Mouse (Mus musculus): ENCODE measurements around the gene Txnrd1. TPM values are rescaled to one million over a fixed set of nuclear protein-coding genes. Genes with fewer than 3 reads are reported as not detected.

The Txnrd1 gene
- polyA plus RNA-seq, 1 experiment = 81.4 TPM

DNA sequence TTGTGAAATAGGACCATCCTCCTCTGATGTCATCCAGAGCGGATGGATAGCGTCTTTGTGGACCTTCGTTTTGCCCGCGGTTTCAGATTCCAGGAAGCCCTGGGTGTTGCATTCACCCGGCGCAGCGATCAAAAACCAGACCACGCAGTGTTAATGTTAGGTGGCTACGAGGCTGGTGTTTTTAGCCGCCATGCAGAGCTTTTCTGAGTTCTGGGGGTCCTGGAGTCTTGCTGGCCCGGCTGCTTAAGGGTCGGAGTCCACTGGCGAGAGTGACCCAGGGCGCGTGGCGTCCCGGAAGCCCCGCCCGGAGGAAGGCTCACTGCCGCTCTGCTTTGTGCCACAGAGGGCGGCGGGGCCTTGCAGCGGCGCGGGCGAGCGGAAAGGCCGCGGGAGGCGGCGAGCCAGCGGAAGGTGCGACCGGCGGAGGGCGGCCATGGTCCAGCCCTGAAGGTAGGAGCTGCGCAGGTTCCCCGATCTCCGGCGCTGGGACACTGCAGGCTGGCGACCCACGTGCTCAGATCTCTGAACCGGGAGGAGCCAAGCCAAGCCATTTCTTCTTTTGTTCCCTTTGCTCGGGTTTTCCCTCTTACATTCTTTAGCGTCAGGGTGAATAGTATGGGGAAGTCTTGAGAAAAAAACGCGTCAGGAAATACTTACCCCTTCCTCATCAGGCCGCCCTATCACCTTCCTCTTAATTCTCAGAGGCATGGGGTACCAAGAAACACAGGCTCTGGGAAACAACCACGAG, 26.6 kb downstream of the Txnrd1 start:
- WGBS = under 1% methylated on average over 49 of the region's 50 CpGs

DNA sequence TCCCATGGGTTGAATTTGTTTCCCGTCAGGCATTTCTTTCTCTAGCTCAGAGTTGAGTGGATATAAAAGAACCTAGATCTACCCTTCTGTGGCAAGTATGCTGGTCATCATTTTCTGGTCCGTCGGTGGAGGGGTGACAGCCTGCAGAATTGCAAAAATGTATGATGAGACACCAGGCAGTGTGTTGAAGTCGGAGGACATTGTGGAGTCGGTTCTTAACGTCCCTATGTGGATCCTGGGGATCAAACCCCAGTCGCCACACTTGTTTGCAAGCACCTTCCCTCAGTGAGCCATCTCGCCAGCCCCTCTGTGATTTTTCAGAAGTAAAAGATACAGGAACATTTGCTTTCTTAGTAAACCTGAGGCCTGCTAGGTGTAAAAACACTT, 27.2 kb downstream of the Txnrd1 start:
- no peak for DNase-seq (ENCODE audit: low read depth, low spot score)
- WGBS = 11% methylated on average over 8 of the region's 8 CpGs

More for the DNA sequence above, 26.6 kb downstream of the Txnrd1 start:
- no peak for DNase-seq (ENCODE audit: low read depth, low spot score)

DNA sequence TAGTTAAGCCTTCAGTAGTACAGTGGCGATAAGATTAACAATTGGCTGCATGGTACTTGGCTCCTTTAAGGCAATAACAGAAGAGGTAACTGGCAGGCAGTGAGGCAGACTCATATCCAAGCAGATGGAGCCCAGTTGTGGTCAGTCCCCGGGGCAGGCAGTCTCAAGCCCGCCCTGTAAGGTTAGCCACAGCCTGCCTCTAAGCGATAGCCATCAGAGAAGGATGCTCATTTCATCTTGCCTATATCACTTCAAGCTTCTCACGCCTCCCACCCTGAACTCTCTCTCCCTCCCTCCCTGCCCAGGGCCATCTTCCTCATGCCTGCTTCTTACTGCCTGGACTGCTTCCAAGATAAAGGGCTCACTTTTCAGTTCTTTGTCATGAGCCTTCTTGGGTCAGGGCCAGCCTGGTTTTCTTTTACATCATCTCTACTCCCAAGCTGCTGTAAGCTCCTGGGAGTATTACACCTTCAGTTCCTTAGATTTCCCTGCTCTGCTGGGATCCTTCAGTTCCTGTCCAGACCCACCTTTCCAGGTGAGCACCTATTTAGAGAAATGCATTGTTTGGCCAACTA, 29.4 kb downstream of the Txnrd1 start:
- DNase-seq (ENCODE audit: low read depth, low spot score) = no peak
- 40% methylated on average over 5 of the region's 5 CpGs for WGBS

GRCm38 (mm10) chr10:82863827-82864226, 30.1 kb downstream of the Txnrd1 start:
- DNase-seq (ENCODE audit: low read depth, low spot score) = no peak
- 64% methylated on average over 7 of the region's 7 CpGs for WGBS

DNA sequence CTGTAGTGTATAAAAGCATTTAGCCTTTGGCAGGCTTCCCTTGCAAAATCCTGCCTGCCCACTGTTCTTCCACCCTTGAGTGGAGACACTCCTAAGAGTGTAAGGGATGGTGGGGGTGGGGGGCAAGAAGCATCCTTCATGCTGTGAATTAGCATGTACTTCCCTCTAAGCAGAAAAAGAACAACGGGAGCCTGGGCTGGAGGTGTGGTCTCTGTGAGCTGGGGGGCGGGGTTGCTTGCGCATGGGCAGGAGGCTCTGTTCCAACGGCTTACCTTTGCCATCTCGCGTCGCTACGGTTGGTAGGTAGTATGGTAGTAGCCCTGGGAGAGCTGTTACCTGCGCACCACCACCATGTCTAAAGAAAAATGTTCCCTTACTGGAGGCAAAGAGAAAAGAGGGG, 32.6 kb downstream of the Txnrd1 start, which contains the start of gene Eid3:
TSS of gene Eid3 (plus strand) at position 271 of the 400 bp plus-strand sequence.
- DNase-seq (ENCODE audit: low read depth, low spot score) = no peak
- WGBS = 70% methylated on average over 9 of the region's 9 CpGs

GRCm38 (mm10) chr10:82866832-82867231, 33.1 kb downstream of the Txnrd1 start:
- DNase-seq (ENCODE audit: low read depth, low spot score) = no peak
- 83% methylated on average over 18 of the region's 18 CpGs for WGBS

- no peak for DNase-seq (ENCODE audit: low read depth, low spot score)
- WGBS = 42% methylated on average over 6 of the region's 6 CpGs
Observed at GRCm38 (mm10) chr10:82868418-82869086, 34.8 kb downstream of the Txnrd1 start.

DNA sequence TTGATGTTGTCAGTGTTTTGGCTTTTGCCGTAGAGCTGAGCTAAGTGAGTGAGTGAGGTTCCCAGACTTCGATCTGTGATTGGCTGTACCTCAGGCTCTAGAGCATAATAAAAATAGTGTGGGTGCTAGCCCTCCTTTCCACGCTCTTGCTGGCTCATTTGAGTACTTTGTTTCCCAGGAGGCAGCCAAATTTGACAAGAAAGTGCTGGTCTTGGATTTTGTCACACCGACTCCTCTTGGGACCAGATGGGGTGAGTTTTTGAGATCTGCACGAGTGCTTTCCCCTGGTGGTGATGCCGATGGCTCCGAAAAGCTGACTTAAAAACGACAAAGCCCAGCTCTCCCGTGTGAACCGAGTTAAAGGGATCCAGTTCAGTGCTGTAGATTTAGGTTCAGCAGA, 41.7 kb downstream of the Txnrd1 start:
- 71% methylated on average over 10 of the region's 10 CpGs for whole genome bisulfite sequencing
- DNase-seq (ENCODE audit: low read depth, low spot score) = no peak

GRCm38 (mm10) chr10:82876076-82876796, 42.5 kb downstream of the Txnrd1 start:
- 50% methylated on average over 16 of the region's 16 CpGs for WGBS
- DNase-seq (ENCODE audit: low read depth, low spot score) = no peak

DNA sequence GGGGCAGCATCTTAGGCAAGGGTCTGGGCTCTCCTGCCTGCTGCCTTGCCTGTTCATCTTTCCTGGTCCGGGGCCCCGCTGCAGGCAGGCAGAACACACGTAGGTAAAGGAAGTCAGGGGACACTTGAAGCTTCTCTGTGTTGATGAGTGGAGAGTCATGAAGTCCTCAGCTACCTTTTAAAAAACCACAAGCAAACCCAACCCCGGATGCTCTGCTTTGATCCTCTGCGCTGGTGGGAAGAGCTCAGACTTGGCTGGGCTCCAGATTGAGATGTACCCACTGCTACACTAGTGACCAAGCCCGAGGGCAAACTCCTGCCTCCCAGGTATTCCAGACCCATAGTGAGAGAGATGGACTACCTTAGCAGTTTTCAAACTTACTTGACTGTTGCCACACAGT, 53.6 kb downstream of the Txnrd1 start:
- DNase-seq (ENCODE audit: low read depth, low spot score) = no peak
- WGBS = 81% methylated on average over 6 of the region's 6 CpGs

DNA sequence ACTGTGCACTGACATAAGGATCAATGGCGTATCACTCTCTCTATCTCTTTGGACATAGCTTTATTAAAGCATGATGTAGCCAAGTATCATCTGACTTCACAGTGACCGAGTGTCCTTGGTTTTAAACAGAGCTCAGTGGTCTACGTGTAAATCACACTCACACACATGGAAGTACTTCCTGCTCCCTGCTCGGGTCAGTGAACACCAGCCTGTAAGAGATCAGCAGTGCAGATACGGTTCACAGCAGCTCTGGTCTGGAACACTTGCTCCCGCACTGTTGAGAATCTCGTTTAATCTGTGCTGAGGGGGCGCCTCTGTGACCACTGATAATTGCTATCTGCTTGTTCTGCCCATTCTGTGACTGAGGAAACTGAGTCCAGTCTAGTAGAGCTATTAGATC, 54.8 kb downstream of the Txnrd1 start:
- WGBS = 88% methylated on average over 8 of the region's 8 CpGs
- no peak for DNase-seq (ENCODE audit: low read depth, low spot score)

- 20% methylated on average over 9 of the region's 9 CpGs for WGBS
- no peak for DNase-seq (ENCODE audit: low read depth, low spot score)
Observed at GRCm38 (mm10) chr10:82889447-82889973, 55.8 kb downstream of the Txnrd1 start.

- WGBS = 72% methylated on average over 2 of the region's 2 CpGs
- DNase-seq (ENCODE audit: low read depth, low spot score) = no peak
Observed at GRCm38 (mm10) chr10:82890936-82891335, 57.2 kb downstream of the Txnrd1 start.

GRCm38 (mm10) chr10:82891427-82891826, 57.7 kb downstream of the Txnrd1 start:
- 69% methylated on average over 7 of the region's 7 CpGs for WGBS
- no peak for DNase-seq (ENCODE audit: low read depth, low spot score)

DNA sequence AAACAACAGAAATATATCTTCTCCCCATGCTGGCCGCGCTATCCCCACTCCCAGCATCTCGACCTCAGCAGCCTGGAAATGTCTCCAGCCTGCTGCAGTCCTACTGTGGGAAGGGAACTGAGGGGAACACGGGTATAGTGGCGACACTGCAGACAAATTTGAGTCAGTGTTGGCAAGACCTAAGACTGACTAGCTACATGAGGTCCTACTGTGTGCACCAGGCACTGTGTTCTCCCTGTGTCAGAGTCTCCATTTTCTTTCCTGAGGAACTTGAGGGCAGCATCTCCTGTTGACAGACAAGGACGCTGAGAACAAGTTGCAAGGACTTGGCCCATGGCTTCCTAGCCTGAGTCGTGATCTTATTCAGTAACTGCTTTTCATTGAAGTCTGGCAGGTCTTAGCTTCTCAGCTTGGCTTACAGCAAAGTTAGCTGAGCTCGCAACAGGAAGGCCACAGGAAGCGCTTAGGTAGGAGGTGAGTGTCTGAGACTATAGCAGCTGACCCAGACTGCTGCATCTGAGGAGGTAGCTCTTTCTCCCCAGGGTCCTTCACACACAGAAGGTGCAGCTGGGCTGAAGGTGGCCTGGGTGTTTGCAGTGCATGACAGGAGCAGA, 58.8 kb downstream of the Txnrd1 start:
- WGBS = 84% methylated on average over 9 of the region's 9 CpGs

GRCm38 (mm10) chr10:82893872-82894650, 60.3 kb downstream of the Txnrd1 start:
- no peak for DNase-seq (ENCODE audit: low read depth, low spot score)
- WGBS = 80% methylated on average over 18 of the region's 18 CpGs

More for the DNA sequence above, 58.8 kb downstream of the Txnrd1 start:
- DNase-seq (ENCODE audit: low read depth, low spot score) = no peak

DNA sequence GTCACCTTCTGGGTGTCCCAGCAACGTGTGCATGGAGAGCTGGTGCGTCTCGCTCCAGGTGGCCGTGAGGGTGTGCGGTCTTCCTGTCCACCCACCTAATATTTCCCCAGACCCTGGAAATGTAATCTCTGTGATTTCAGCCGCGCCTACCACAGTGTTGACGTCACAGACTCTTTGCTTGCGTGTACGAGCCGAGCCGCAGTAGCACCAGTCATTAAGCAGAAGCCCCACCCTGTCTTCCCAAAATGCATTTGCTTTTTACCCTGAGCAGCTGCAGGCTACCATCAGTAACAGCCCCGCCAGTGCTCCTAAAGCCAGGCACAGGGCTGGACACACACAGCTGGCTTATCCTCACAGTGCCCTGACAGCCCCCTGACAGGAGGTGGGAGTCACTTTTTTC, 64.2 kb downstream of the Txnrd1 start:
- DNase-seq (ENCODE audit: low read depth, low spot score) = no peak
- 84% methylated on average over 13 of the region's 13 CpGs for whole genome bisulfite sequencing

- 48% methylated on average over 7 of the region's 7 CpGs for WGBS
- DNase-seq (ENCODE audit: low read depth, low spot score) = no peak
Observed at GRCm38 (mm10) chr10:82898893-82899292, 65.1 kb downstream of the Txnrd1 start.

All from large intestine, adult 2 months (tissue).